Mouse (Mus musculus) right cerebral cortex, adult 18-20 months (tissue): ENCODE results near the gene Frmd8.
"Not testable (repeated sequence)": the region's sequence is repeated elsewhere in the genome, so short reads cannot be mapped to it uniquely, and the experiment has no call there.

Source experiments
- DNase-seq: peaks from one replicate; pipeline ENCODE4 v3.0.0; 2022; ENCODE audit warnings: mixed read lengths

The Frmd8 gene

DNA sequence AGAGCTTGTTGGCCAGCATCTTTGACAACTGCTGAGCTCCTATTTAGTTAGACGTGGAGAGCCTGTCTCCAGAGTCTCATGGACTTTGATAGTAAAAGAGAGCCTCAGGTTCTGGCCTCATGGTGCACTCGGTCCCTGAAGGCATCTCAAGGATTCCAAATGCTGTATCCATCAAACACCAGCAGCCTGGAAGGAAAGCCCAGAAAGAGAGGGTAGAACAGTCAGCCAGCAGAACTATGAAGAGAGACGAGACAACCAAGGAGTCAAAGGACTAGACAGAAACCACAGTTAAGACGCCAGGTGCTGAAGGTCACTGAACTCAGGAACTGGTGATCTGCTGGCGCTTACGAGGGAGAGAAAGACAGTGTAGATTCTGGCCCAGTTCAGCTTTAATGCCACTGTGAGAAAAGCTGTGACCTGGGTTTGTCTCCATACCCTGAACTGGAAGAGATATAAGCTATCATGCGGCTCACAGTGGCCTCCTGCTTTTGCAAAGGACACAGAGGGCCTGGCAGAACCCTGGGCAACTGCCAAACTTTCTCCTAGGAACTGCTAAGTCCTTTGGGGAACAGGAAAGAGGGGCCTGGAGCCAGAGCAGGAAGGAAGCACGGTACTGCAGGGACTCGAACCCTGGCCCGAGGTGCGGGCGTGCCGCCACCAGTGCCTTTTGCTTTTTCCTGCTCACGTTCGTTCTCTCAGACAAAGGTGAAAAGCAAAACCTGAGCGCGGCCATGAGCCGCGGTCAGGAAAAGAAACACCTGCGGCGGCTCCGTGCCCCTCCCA lies 50.8 kb downstream of the Frmd8 start:
- no peak for DNase-seq

GRCm38 (mm10) chr19:5823266-5823839 lies 51.7 kb downstream of the Frmd8 start:
- DNase-seq: no peak

- no peak for DNase-seq
These were observed 52.3 kb downstream of the Frmd8 start for GRCm38 (mm10) chr19:5822834-5823205.

- peak; percentile 92 for DNase-seq
These were observed 52.8 kb downstream of the Frmd8 start for GRCm38 (mm10) chr19:5822174-5822833.

DNA sequence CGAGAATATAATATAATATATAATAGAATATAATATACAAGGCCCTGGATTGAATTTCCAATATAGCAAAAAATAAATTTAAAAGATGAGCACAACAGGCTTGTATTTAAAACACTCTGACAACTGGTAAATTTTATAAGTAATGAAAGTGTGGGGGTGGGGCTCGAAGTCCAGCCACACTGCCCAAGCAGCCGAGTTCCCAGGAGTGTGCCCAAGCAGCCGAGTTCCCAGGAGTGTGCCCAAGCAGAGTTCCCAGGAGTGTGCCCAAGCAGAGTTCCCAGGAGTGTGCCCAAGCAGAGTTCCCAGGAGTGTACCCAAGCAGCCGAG lies 53.3 kb downstream of the Frmd8 start:
- DNase-seq: no peak

GRCm38 (mm10) chr19:5819549-5819948 lies 55.5 kb downstream of the Frmd8 start:
- no peak for DNase-seq

DNA sequence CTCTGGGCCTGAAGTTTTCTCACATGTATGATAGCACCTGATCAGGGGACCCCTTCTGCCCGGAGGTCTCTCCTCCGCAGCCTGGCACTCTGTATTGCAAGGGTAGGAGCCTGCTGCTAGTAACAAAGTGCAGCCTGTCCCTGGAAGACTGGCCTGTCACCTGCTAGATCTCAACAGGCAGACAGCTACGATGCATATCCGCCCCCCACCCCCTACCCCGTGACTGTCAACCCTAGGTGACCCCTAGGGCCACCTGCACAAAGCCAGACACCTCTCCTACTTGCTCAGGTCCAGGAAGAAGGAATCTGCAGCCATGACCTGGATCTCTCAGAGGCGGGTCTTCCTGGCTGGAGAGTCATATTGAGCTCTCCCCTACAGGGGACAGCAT lies 56.5 kb downstream of the Frmd8 start:
- DNase-seq: no peak

DNA sequence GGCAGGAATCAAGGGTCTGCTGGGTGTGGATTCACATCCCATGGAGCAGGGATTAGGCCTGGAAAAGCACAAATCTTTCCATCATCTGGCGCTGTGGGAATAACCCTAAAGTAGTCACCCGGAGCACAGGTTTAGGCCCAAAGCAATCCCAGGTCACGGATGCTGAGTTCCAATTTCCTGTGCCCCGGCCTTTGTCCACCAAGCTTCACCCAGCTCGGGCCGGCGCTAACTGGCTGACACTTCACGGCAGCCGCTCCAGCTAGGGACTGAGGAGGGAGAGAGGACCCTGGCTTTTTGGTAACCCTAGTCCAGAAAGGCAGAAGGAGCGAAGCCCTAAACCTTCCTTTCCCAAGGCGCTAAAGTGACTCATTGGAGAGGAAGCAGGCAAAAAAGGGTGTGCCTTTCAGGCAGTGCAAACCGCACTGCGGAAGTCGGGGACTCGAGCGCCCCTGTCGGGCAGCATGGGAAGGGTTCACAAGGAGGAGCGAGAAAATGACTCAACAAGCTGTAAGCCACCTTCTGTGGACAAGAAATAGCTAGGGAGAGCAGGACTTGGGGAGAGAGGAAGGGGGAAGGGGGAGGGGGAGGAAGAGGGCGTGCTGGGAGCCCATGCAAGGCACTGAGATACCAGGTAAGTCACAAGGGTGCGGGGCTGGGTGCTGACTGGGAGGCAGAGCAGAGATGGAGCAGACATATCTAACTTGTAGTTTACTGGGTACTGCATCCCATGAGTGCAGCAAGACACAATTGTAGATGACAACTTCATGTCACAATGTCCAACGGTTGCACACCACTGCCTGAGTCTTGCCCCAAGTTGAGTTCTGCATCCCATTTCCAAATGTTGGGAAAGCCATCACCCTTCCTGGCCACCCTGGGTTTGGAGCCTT lies 57.1 kb downstream of the Frmd8 start:
- peak; percentile 94 for DNase-seq

- no peak for DNase-seq
These were observed 59.1 kb downstream of the Frmd8 start for GRCm38 (mm10) chr19:5815928-5816327.

GRCm38 (mm10) chr19:5815010-5815409 lies 60.1 kb downstream of the Frmd8 start:
- DNase-seq: peak; percentile 82

- not testable (repeated sequence) for DNase-seq
These were observed 61.0 kb downstream of the Frmd8 start for GRCm38 (mm10) chr19:5814048-5814447.

GRCm38 (mm10) chr19:5813567-5813966 lies 61.5 kb downstream of the Frmd8 start:
- no peak for DNase-seq

DNA sequence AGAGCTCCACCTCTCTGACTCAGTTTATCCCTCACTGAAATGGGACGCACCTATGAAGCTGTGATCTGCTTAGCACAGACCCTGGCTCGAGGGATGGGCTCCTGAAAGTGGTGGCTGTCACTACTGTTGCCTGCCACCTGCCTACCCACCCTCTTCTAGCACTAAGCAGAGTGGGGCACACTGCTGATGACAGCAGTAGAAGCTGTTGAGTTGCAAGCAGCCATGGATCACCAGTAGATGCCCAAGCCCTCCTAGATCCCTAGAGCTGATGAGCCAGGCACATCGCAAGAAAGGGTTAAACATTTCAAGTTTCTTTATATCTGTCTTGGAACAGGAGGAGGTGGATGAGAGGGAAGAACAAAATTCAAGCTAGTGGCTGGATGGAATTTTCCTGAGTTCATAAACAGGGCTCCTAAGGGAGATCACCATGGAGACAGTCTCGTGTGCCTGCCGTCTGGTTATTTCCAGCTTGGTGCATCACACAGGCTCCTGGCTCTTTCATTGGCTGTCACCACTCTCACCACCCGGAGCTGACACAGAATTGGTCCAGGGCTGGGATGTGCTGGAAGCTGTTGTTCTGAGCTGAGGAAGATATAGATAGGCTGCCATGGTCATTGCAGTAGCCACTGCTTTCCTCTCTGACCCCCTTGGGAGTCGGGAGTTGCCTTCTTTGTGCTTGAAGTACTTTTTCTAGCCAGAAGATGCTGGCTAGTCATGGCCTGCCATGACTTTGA lies 63.1 kb downstream of the Frmd8 start:
- peak; percentile 97 for DNase-seq

DNA sequence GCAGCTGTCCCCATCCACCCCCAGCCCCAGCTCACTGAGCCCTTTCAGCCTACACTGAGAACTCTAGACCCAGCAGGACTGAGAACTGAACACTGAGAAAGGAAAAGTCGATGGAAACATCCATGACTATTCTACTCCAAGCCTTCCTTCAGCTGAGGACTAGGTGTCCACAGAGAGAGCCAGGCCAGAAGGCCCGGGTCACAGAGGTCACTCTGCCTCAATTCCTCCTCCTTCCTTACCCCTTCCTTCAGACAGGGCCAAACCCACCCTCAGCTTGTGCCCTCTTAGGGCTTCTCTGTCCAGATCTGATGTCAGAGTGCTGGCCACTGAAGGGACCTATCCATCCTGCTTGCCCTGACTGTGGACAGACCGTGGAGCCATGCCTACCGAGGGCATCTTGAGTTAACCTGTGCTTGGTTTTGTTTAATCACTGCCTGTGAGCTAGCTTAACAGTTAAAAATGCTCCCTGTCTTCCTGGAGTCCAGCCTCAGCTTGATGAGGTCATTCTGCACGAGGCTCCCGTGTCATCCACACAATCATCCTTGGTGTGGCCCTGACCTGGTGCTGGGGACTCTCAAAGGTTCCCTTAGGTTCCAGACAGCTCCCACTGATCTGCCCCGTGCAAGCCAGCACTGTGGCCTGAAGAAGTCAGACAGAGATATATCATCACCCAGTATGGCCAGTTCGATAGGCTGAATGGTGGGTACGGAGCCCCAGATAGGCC lies 64.1 kb downstream of the Frmd8 start:
- no peak for DNase-seq

GRCm38 (mm10) chr19:5810103-5810839 lies 64.8 kb downstream of the Frmd8 start:
- peak; percentile 85 for DNase-seq

DNA sequence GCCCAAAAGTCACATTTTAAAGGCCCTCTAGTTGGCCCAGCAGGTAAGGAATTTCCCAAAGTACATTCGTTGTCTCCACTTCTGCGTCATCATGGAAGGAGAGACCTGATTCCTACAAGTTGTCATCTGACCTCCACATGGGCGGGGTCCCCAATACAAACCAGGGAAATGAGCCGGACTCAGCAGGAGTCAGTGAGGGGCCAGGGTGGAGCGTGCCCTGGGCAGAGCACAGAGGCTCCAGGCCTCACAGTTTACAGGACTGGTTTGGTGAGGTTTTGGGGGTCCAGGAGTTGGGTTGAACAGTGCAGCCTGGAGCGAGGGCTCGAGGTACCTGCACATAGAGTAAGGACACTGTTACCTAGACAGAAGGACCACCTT lies 65.4 kb downstream of the Frmd8 start:
- DNase-seq: no peak

- DNase-seq: no peak
These were observed 65.9 kb downstream of the Frmd8 start for GRCm38 (mm10) chr19:5808955-5809711.

GRCm38 (mm10) chr19:5807740-5808139 lies 67.3 kb downstream of the Frmd8 start:
- DNase-seq: no peak

- peak; percentile 23 for DNase-seq
These were observed 68.3 kb downstream of the Frmd8 start for GRCm38 (mm10) chr19:5806809-5807205.

DNA sequence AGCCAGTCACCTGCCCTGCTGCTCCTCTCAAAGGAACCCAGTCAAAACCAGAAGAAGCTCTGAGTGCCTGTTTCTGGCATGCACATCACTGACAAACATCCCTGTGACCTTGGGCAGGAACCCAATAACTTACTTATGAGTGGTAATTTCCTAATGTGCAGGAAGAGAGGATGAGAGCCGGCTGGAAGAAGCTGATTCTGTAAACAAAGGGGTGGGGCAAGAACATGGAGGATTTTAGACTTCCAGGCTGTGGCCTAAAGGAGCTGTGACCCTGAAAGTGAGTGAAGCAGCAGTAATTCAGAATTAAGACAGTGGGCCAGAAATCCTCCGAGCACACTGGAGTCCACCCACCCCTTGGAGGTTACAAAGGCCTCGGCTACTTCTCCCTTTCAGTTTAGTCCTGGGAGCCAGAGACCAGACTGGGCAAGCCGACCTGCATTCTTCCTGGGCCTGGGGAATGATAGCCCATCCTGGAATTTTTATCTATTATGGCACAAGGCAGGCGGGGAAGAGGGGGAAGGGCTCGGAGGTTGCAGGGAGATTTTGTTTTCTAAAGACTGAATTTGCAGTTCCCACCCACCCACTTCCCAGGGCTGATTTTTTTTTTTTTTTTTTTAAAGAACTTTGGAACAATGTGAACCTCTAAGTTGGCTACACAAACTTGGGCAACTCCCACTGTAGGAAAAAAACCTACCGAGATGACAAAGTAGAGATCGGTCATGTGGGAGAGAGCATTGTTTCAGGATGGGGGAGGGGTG lies 68.8 kb downstream of the Frmd8 start:
- DNase-seq: peak; percentile 46
